Mouse (Mus musculus): ENCODE measurements around the gene Ms4a15.

DNA sequence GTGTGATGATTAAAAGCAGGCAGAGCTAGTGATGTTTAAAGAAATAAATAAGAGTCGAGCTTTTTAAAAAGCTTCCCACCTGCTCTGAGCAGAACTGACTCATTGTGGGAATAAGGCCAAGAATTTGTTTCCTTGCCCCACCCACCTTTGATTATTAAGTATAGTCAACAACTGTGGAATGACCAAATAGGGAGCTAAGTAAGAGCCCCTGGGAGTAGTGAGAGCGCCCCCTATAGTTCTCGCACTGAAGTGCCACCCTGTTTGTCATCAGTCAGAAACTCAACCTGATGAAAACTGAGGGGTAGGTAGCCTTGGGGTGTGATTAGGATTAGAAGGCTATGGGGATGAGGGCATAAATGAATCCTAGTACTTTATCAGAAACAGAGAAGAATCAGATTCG lies 16.7 kb downstream of the Ms4a15 start:
- no peak for TF ChIP-seq POLR2A (IDR thresholded peaks at IDR 0.05; ENCODE audit: insufficient read depth, low read length)
- TF ChIP-seq CTCF (IDR thresholded peaks at IDR 0.05; ENCODE audit: low read depth, low read length) = peak; percentile 34
- no peak for TF ChIP-seq EP300 (IDR thresholded peaks at IDR 0.05; ENCODE audit: insufficient read depth, low read depth, low read length)

Data from ES-Bruce4 (cell line).